Mouse (Mus musculus) T-helper 1 cell (primary cell): Measurements from ENCODE around the gene Kiss1.

Experiments used
- in situ Hi-C: fragments of 300-600 bp; cut with MboI, MseI; formaldehyde crosslinking; loops from one replicate; pipeline ENCODE4 v1.15.1; 2025; ENCODE audit warnings: high pct_unique_total_duplicates

The Kiss1 gene

GRCm38 (mm10) chr1:133361006-133361405, 39.3 kb downstream of the Kiss1 start:
- in situ Hi-C loops = no loop called here

- in situ Hi-C loops = no loop called here
Measured at GRCm38 (mm10) chr1:133362103-133362502, 40.4 kb downstream of the Kiss1 start.

GRCm38 (mm10) chr1:133363276-133364021, 41.8 kb downstream of the Kiss1 start, which contains the start of gene Etnk2:
Etnk2 (plus strand) TSS chr1:133363572.
- in situ Hi-C loops = no loop called here

GRCm38 (mm10) chr1:133364022-133364630, 42.5 kb downstream of the Kiss1 start:
- in situ Hi-C loops = no loop called here

- in situ Hi-C loops = no loop called here
Measured at GRCm38 (mm10) chr1:133364890-133365289, 43.2 kb downstream of the Kiss1 start.

- in situ Hi-C loops = no loop called here
Measured at GRCm38 (mm10) chr1:133366951-133367605, 45.4 kb downstream of the Kiss1 start.

- in situ Hi-C loops = no loop called here
Measured at GRCm38 (mm10) chr1:133367606-133368488, 46.2 kb downstream of the Kiss1 start.

- in situ Hi-C loops = no loop called here
Measured at GRCm38 (mm10) chr1:133368644-133369043, 47.0 kb downstream of the Kiss1 start.

GRCm38 (mm10) chr1:133370352-133370751, 48.7 kb downstream of the Kiss1 start:
- in situ Hi-C loops = no loop called here

GRCm38 (mm10) chr1:133371431-133371830, 49.8 kb downstream of the Kiss1 start:
- in situ Hi-C loops = no loop called here

- in situ Hi-C loops = no loop called here
Measured at GRCm38 (mm10) chr1:133372113-133372512, 50.4 kb downstream of the Kiss1 start.

GRCm38 (mm10) chr1:133375696-133376346, 54.1 kb downstream of the Kiss1 start:
- in situ Hi-C loops = no loop called here

GRCm38 (mm10) chr1:133377547-133377946, 55.9 kb downstream of the Kiss1 start:
- in situ Hi-C loops = no loop called here
